Mouse (Mus musculus) embryonic facial prominence, embryonic 15.5 days (tissue): ENCODE results near the gene Zfp335. TPM values are rescaled to one million over a fixed set of nuclear protein-coding genes. Genes with fewer than 3 reads are reported as not detected.

Experiments used
- ATAC-seq: fragments of 200-750 bp; cut with Nextera tagmentation; 2 replicates; pipeline ENCODE4 v1.8.0; 2017; ENCODE audit warnings: low read depth, moderate TSS enrichment; ENCODE audit not compliant: insufficient number of reproducible peaks, low FRiP score, low TSS enrichment
- H3K27ac ChIP-seq: fragments of 300-500 bp; sonication (generic); replicated peaks from 2 replicates; pipeline ENCODE4 v1.5.1; 2015; ENCODE audit warnings: mild to moderate bottlenecking, inconsistent platforms
- H3K27me3 ChIP-seq: fragments of 300-500 bp; sonication (generic); 2 replicates; pipeline ENCODE4 v1.6.1; 2015; ENCODE audit warnings: inconsistent platforms
- H3K36me3 ChIP-seq: fragments of 300-500 bp; sonication (generic); 2 replicates; pipeline ENCODE4 v1.6.1; 2015; ENCODE audit warnings: mild to moderate bottlenecking, inconsistent platforms
- H3K4me1 ChIP-seq: fragments of 300-500 bp; sonication (generic); 2 replicates; pipeline ENCODE4 v1.6.1; 2015; ENCODE audit warnings: inconsistent platforms
- H3K4me2 ChIP-seq: fragments of 300-500 bp; sonication (generic); replicated peaks from 2 replicates; pipeline ENCODE4 v1.6.1; 2015; ENCODE audit warnings: mild to moderate bottlenecking, inconsistent platforms
- H3K4me3 ChIP-seq: fragments of 300-500 bp; sonication (generic); replicated peaks from 2 replicates; pipeline ENCODE4 v1.5.1; 2015; ENCODE audit warnings: mild to moderate bottlenecking, inconsistent platforms
- H3K9ac ChIP-seq: fragments of 300-500 bp; sonication (generic); 2 replicates; pipeline ENCODE4 v1.6.1; 2015; ENCODE audit warnings: inconsistent platforms
- H3K9me3 ChIP-seq: fragments of 300-500 bp; sonication (generic); replicated peaks from 2 replicates; pipeline ENCODE4 v1.6.1; 2016; ENCODE audit warnings: inconsistent platforms
- WGBS: fragments of 180-500 bp; shearing (Covaris S2); methylation state at CpG from one replicate; pipeline ENCODE4 v1.1.7; 2015; 5-methylcytosine and 5-hydroxymethylcytosine counted together
- polyA plus RNA-seq: library from polyadenylated mRNA; unstranded; fragments of >200 nt; fragmentation: Nextera tagmentation; extraction: Ambion mirVana; gene quantifications from 2 replicates; pipeline ENCODE4 v1.2.1, GENCODE M21; 2015

Gene Zfp335
- polyA plus RNA-seq, 1 experiment from 2014 or later: 16.0 TPM

DNA sequence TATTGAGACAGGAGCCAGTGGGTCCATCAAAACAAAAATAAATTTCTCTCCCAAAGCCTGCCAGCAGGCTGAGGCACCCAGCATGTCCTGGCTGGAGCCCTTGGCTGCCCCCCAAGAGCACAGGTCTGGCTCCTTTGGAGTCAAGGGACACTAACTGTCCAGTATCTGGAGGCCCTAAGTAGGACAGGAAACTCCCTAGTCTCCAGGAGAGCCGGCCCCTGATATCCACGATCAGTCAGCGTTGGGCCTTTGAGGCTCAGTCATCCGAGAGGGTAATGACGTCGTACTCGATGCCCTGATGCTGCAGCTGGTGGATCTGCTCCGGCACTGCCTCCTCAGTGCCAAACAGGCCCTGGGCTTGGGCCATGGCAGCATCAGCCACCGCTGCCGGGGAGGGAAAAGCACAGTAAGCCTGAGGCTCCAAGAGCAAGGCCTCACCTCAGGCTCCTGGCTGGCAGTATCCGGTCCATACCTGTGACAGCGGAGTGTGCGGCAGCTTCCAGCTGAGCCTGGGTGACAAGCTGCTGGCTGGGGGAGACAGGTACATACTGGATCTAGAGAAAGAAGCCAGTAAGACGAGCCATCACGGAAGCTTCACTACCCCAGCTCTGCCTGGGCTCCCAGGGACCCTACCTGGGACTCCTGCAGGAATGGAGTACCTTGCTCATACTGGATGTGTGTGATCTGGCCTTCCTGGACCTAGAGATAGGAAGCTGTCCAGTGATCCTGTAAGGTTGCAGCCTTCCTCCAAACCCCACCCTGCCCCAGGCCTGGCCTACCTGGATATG lies 19.5 kb downstream of the Zfp335 start:
- 87% methylated on average over 15 of the region's 15 CpGs for WGBS
- Histone ChIP-seq H3K4me2 (no peak overlapping the region), H3K9ac (no peak overlapping the region), H3K4me3 (no peak overlapping the region), H3K27ac (no peak overlapping the region), H3K4me1 (no peaks in the 10 kb centered on the region), H3K9me3 (no peaks in the 10 kb centered on the region), H3K36me3 (peaks cover 100% of the 10 kb centered on the region), H3K27me3 (no peaks in the 10 kb centered on the region)
- ATAC-seq: no peak

DNA sequence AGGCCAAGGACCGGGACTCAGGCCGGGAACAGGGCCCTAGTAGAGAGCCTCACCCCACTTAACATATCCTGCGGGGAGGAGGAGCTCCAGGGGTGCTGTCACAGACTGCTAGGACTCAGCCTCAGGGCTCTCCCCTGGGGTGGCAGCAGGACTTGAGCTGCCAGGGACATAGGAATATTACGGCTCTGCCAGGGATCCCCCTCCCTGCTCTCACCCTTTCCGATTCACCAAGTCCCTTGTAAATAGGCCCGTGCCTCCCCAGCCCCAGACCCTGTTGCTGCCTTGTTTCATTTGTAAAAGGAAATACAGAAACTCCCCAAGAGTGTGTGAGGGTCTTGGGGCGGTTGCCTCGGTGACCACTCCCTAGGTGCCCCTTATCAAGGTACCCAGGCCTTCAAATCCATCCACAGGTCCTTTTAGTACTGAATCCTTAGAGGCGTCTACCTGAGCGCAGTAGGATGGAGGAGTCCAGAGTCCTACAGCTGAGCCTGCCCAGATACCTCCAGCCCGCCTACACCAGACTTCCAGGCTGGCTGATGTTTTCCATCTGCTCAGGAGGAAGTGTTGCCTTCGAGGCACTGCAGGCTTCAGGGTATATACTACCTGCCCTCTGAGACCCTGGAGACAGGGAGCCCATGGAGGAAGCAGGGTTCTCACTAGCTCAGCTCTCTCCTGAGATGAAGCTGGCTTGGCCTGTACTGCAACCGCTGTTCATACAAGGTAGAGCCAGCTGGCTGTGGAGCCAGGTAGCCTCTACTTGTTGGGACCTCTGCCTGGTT lies 20.3 kb downstream of the Zfp335 start:
- Histone ChIP-seq H3K4me1 (no peaks in the 10 kb centered on the region; the same call in 1 of the 2 replicates), H3K4me3 (no peak overlapping the region), H3K36me3 (peaks cover 100% of the 10 kb centered on the region), H3K27me3 (no peaks in the 10 kb centered on the region), H3K4me2 (no peak overlapping the region), H3K9ac (no peak overlapping the region), H3K27ac (no peak overlapping the region), H3K9me3 (no peaks in the 10 kb centered on the region)
- WGBS: 84% methylated on average over 13 of the region's 13 CpGs
- no peak for ATAC-seq

- H3K27ac ChIP-seq: no peak overlapping the region
- H3K4me3 ChIP-seq: no peak overlapping the region
- no peak for ATAC-seq
- H3K4me2 ChIP-seq: no peak overlapping the region
- H3K36me3 ChIP-seq: peaks cover 100% of the 10 kb centered on the region
- no peak overlapping the region for H3K9ac ChIP-seq
- H3K27me3 ChIP-seq: no peaks in the 10 kb centered on the region
- WGBS: 89% methylated on average over 24 of the region's 24 CpGs
- peaks cover 6% of the 10 kb centered on the region; the same call in 1 of the 2 replicates for H3K4me1 ChIP-seq
- no peaks in the 10 kb centered on the region for H3K9me3 ChIP-seq
Observed at GRCm38 (mm10) chr2:164890411-164891049, 21.0 kb downstream of the Zfp335 start.

GRCm38 (mm10) chr2:164889960-164890359 lies 21.6 kb downstream of the Zfp335 start:
- Histone ChIP-seq H3K9me3 (no peaks in the 10 kb centered on the region), H3K4me1 (peaks cover 8% of the 10 kb centered on the region; the same call in 1 of the 2 replicates), H3K9ac (no peak overlapping the region), H3K36me3 (peaks cover 100% of the 10 kb centered on the region), H3K4me3 (no peak overlapping the region), H3K4me2 (no peak overlapping the region), H3K27ac (no peak overlapping the region), H3K27me3 (no peaks in the 10 kb centered on the region)
- no peak for ATAC-seq
- 89% methylated on average over 2 of the region's 2 CpGs for WGBS

DNA sequence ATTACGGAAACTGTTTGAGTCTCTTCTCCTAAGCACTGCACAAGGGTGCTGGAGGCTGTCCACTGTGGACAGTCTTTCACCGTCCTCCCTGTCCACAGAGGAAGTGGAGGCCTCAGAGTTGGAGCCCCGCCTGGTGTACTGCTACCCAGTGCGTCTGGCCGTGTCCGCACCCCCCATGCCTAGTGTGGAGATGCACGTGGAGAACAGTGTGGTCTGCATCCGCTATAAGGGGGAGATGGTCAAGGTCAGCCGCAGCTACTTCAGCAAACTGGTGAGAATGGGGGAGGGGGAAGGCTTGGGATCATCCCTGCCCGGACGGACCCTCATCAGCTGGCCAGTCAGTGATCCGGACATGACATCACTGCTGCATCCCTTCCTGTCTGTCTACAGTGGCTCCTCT lies 22.6 kb downstream of the Zfp335 start:
- no peak for ATAC-seq
- no peak overlapping the region for H3K4me3 ChIP-seq
- no peak overlapping the region for H3K27ac ChIP-seq
- H3K9me3 ChIP-seq: no peaks in the 10 kb centered on the region
- no peak overlapping the region for H3K4me2 ChIP-seq
- peaks cover 98% of the 10 kb centered on the region for H3K36me3 ChIP-seq
- H3K27me3 ChIP-seq: no peaks in the 10 kb centered on the region
- H3K9ac ChIP-seq: no peak overlapping the region
- 83% methylated on average over 12 of the region's 12 CpGs for WGBS
- peaks cover 8% of the 10 kb centered on the region; the same call in 1 of the 2 replicates for H3K4me1 ChIP-seq

DNA sequence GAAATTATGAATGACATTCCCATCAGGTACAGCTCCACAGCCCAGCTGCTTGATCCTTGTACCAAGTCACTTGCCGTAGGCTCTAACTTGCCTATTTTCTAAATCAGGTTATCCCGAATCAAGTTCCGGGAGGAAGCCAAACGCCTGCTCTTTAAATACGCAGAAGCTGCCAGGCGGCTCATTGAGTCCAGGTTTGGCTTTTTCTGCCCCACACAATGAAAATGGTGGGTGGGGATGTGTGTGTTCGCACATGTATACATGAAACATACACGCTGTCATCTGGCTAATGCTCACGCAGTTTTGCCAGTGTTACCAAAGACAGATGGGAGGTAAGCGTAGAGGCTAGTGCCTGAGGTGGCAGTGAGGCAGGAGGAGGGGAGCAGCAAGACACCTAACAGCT lies 24.9 kb downstream of the Zfp335 start:
- Histone ChIP-seq H3K9me3 (no peaks in the 10 kb centered on the region), H3K9ac (no peak overlapping the region), H3K36me3 (peaks cover 84% of the 10 kb centered on the region), H3K27me3 (no peaks in the 10 kb centered on the region), H3K27ac (no peak overlapping the region), H3K4me1 (peaks cover 8% of the 10 kb centered on the region; the same call in 1 of the 2 replicates), H3K4me2 (no peak overlapping the region), H3K4me3 (no peak overlapping the region)
- 90% methylated on average over 10 of the region's 10 CpGs for WGBS
- ATAC-seq: no peak

DNA sequence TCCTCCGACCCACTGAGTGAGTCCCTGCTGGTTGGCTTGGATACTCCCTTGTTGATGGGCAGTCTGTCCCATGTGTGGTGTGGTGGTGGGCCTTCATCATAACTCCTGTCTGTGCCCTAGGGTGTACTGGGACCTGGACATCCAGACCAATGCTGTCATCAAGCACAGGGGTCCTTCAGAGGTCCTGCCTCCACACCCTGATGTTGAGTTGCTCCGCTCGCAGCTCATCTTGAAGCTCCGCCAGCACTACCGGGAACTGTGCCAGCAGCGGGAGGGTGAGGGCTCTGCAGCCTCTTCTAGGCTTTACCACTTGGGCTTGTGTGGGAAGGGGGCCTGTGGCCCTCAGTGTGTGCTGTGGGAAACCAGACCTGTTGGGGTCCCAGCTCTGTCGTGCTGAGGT lies 25.8 kb downstream of the Zfp335 start:
- no peak overlapping the region for H3K9ac ChIP-seq
- H3K9me3 ChIP-seq: no peaks in the 10 kb centered on the region
- no peaks in the 10 kb centered on the region for H3K27me3 ChIP-seq
- peaks cover 11% of the 10 kb centered on the region for H3K4me1 ChIP-seq
- WGBS: 51% methylated on average over 7 of the region's 7 CpGs
- H3K4me2 ChIP-seq: no peak overlapping the region
- H3K27ac ChIP-seq: peak overlapping the region; percentile 39
- peaks cover 75% of the 10 kb centered on the region for H3K36me3 ChIP-seq
- no peak for ATAC-seq
- H3K4me3 ChIP-seq: no peak overlapping the region

DNA sequence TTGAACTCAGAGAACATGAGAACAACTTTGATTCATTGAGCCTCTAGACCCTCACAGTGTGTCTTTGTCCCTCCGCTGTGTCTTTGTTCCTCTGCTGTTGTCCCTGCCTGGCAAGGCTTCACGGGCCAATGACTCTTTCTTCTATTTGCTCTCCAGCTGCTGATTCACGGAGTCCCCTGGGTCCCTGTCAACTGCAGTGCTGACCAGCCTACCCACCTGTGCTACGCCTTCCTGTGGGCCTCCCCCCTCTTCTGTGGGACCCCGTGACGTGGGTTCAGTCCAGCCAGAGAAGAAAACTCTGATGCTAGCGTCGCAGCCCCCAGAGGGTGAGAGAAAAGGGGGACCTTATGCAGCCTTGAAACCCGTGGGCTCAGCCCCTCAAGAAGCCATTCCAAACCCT lies 28.9 kb downstream of the Zfp335 start:
- Histone ChIP-seq H3K27ac (no peak overlapping the region), H3K4me3 (no peak overlapping the region), H3K9ac (no peak overlapping the region), H3K27me3 (no peaks in the 10 kb centered on the region), H3K4me2 (no peak overlapping the region), H3K4me1 (peaks cover 25% of the 10 kb centered on the region), H3K36me3 (peaks cover 44% of the 10 kb centered on the region), H3K9me3 (no peaks in the 10 kb centered on the region)
- ATAC-seq: no peak
- 75% methylated on average over 9 of the region's 9 CpGs for WGBS

GRCm38 (mm10) chr2:164879568-164880277 lies 31.8 kb downstream of the Zfp335 start:
- WGBS: under 1% methylated on average over 65 of the region's 72 CpGs
- Histone ChIP-seq H3K27me3 (no peaks in the 10 kb centered on the region), H3K4me3 (peak overlapping the region; percentile 95), H3K9ac (peak overlapping the region; percentile 100), H3K4me2 (peak overlapping the region; percentile 90), H3K27ac (peak overlapping the region; percentile 100), H3K9me3 (no peaks in the 10 kb centered on the region), H3K4me1 (peaks cover 25% of the 10 kb centered on the region), H3K36me3 (peaks cover 15% of the 10 kb centered on the region)
- ATAC-seq: peak; percentile 89

- peak within 1 kb of the TSS; percentile 90 for H3K4me2 ChIP-seq
- peak within 1 kb of the TSS; percentile 100 for H3K9ac ChIP-seq
- H3K9me3 ChIP-seq: no peaks in the 10 kb centered on the region
- no peaks in the 10 kb centered on the region for H3K27me3 ChIP-seq
- H3K27ac ChIP-seq: peak within 1 kb of the TSS; percentile 100
- H3K4me1 ChIP-seq: peaks cover 30% of the 10 kb centered on the region
- peaks cover 12% of the 10 kb centered on the region for H3K36me3 ChIP-seq
- peak; percentile 86 for ATAC-seq
- under 1% methylated on average over 40 of the region's 40 CpGs for WGBS
- H3K4me3 ChIP-seq: peak within 1 kb of the TSS; percentile 95
Observed at GRCm38 (mm10) chr2:164879228-164879567, 32.4 kb downstream of the Zfp335 start, which contains the start of gene Pcif1. Gene Pcif1 (plus strand): TSS chr2:164879304.
